Mouse (Mus musculus) heart, embryonic 16.5 days (tissue): ENCODE measurements around the gene Bik. TPM values are rescaled to one million over a fixed set of nuclear protein-coding genes. Genes with fewer than 3 reads are reported as not detected.
A peak's percentile ranks its signal among the peaks of the same experiment; 100 is the strongest.

Source experiments
- ATAC-seq: fragments of 200-750 bp; cut with Nextera tagmentation; replicated peaks from 2 replicates; pipeline ENCODE4 v1.8.0; 2017; ENCODE audit warnings: moderate number of reproducible peaks; ENCODE audit not compliant: insufficient read depth, low FRiP score; ENCODE audit errors: extremely low read depth
- H3K27ac ChIP-seq: fragments of 300-500 bp; sonication (generic); 2 replicates; pipeline ENCODE4 v1.5.1; 2014; ENCODE audit warnings: mild to moderate bottlenecking, low read length, control low read depth, moderate library complexity
- H3K27me3 ChIP-seq: fragments of 300-500 bp; sonication (generic); 2 replicates; pipeline ENCODE4 v1.6.1; 2014; ENCODE audit warnings: low read length, mixed read lengths; ENCODE audit not compliant: control insufficient read depth, insufficient read depth
- H3K36me3 ChIP-seq: fragments of 300-500 bp; sonication (generic); 2 replicates; pipeline ENCODE4 v1.6.1; 2014; ENCODE audit not compliant: control insufficient read depth, insufficient read depth
- H3K4me1 ChIP-seq: fragments of 300-500 bp; sonication (generic); 2 replicates; pipeline ENCODE4 v1.6.1; 2014; ENCODE audit warnings: low read length, mixed read lengths; ENCODE audit not compliant: control insufficient read depth, insufficient read depth
- H3K4me2 ChIP-seq: fragments of 300-500 bp; sonication (generic); 2 replicates; pipeline ENCODE4 v1.6.1; 2014; ENCODE audit warnings: low read depth, mild to moderate bottlenecking, control low read depth, low read length
- H3K4me3 ChIP-seq: fragments of 300-500 bp; sonication (generic); 2 replicates; pipeline ENCODE4 v1.5.1; 2014; ENCODE audit warnings: mild to moderate bottlenecking, control low read depth, low read length
- H3K9ac ChIP-seq: fragments of 300-500 bp; sonication (generic); 2 replicates; pipeline ENCODE4 v1.6.1; 2014; ENCODE audit warnings: low read length, control low read depth
- H3K9me3 ChIP-seq: fragments of 300-500 bp; sonication (generic); replicated peaks from 2 replicates; pipeline ENCODE4 v1.6.1; 2016; ENCODE audit warnings: low read length; ENCODE audit not compliant: control insufficient read depth
- WGBS: fragments of 180-500 bp; shearing (Covaris S2); extraction: QIAGEN DNeasy Blood & Tissue Kit; methylation state at CpG from one replicate; pipeline ENCODE4 v1.1.7; 2014; 5-methylcytosine and 5-hydroxymethylcytosine counted together
- polyA plus RNA-seq: library from polyadenylated mRNA; unstranded; fragments of >200 nt; fragmentation: Nextera tagmentation; extraction: Ambion mirVana; gene quantifications from 2 replicates; pipeline ENCODE4 v1.2.1, GENCODE M21; 2015

Bik gene
- polyA plus RNA-seq, 1 experiment from 2014 or later, result 22.9 TPM

- H3K9ac ChIP-seq, result peak overlapping the region; percentile 61
- no peaks in the 10 kb centered on the region for H3K27me3 ChIP-seq
- peak overlapping the region; percentile 93 for H3K27ac ChIP-seq
- no peaks in the 10 kb centered on the region for H3K9me3 ChIP-seq
- WGBS, result 23% methylated on average over 14 of the region's 14 CpGs
- no peaks in the 10 kb centered on the region for H3K36me3 ChIP-seq
- peak overlapping the region; percentile 93 for H3K4me2 ChIP-seq
- peak overlapping the region; percentile 25 for H3K4me3 ChIP-seq
- peaks cover 62% of the 10 kb centered on the region for H3K4me1 ChIP-seq
- ATAC-seq, result peak; percentile 82
These were observed 2.9 kb upstream of the Bik start for GRCm38 (mm10) chr15:83523638-83524332.

- Histone ChIP-seq H3K9me3 (no peaks in the 10 kb centered on the region), H3K9ac (peak overlapping the region; percentile 61)
- WGBS, result 62% methylated on average over 3 of the region's 3 CpGs
These were observed 2.3 kb upstream of the Bik start for GRCm38 (mm10) chr15:83524333-83524729.

GRCm38 (mm10) chr15:83527092-83527437 lies 403 bp downstream of the Bik start:
- WGBS, result 1% methylated on average over 26 of the region's 26 CpGs

More at GRCm38 (mm10) chr15:83524333-83524729, 2.3 kb upstream of the Bik start:
- Histone ChIP-seq H3K4me1 (peaks cover 65% of the 10 kb centered on the region), H3K4me3 (peak overlapping the region; percentile 25), H3K4me2 (peak overlapping the region; percentile 93), H3K36me3 (no peaks in the 10 kb centered on the region), H3K27ac (peak overlapping the region; percentile 93), H3K27me3 (no peaks in the 10 kb centered on the region)
- ATAC-seq, result no peak

GRCm38 (mm10) chr15:83527747-83528146 lies 1.1 kb downstream of the Bik start:
- H3K27me3 ChIP-seq, result no peaks in the 10 kb centered on the region
- H3K9ac ChIP-seq, result peak overlapping the region; percentile 88
- 47% methylated on average over 2 of the region's 2 CpGs for WGBS

More at GRCm38 (mm10) chr15:83527092-83527437, 403 bp downstream of the Bik start:
- no peak for ATAC-seq
- Histone ChIP-seq H3K27me3 (no peaks in the 10 kb centered on the region), H3K9me3 (no peaks in the 10 kb centered on the region), H3K4me1 (peaks cover 78% of the 10 kb centered on the region), H3K4me2 (peak overlapping the region; percentile 93), H3K4me3 (peak overlapping the region; percentile 85), H3K36me3 (0 out of 2 replicates have a peak, but pooled peaks cover 1% of the 10 kb centered on the region), H3K27ac (peak overlapping the region; percentile 68), H3K9ac (peak overlapping the region; percentile 88)

GRCm38 (mm10) chr15:83528892-83529291 lies 2.2 kb downstream of the Bik start:
- H3K36me3 ChIP-seq, result 0 out of 2 replicates have a peak, but pooled peaks cover 2% of the 10 kb centered on the region
- H3K27ac ChIP-seq, result peak overlapping the region; percentile 73
- no peaks in the 10 kb centered on the region for H3K9me3 ChIP-seq
- H3K9ac ChIP-seq, result no peak overlapping the region
- no peaks in the 10 kb centered on the region for H3K27me3 ChIP-seq
- no peak overlapping the region for H3K4me3 ChIP-seq
- H3K4me1 ChIP-seq, result peaks cover 63% of the 10 kb centered on the region
- 44% methylated on average over 4 of the region's 4 CpGs for WGBS
- peak overlapping the region; percentile 93 for H3K4me2 ChIP-seq
- no peak for ATAC-seq

More at GRCm38 (mm10) chr15:83527747-83528146, 1.1 kb downstream of the Bik start:
- no peaks in the 10 kb centered on the region for H3K9me3 ChIP-seq
- peaks cover 72% of the 10 kb centered on the region for H3K4me1 ChIP-seq
- ATAC-seq, result no peak
- 0 out of 2 replicates have a peak, but pooled peaks cover 2% of the 10 kb centered on the region for H3K36me3 ChIP-seq
- H3K4me3 ChIP-seq, result peak overlapping the region; percentile 85
- H3K27ac ChIP-seq, result no peak overlapping the region
- peak overlapping the region; percentile 93 for H3K4me2 ChIP-seq

GRCm38 (mm10) chr15:83529765-83530164 lies 3.1 kb downstream of the Bik start:
- H3K4me1 ChIP-seq, result peaks cover 61% of the 10 kb centered on the region
- peak overlapping the region; percentile 36; the same call in 1 of the 2 replicates for H3K4me2 ChIP-seq
- no peaks in the 10 kb centered on the region for H3K9me3 ChIP-seq

GRCm38 (mm10) chr15:83530233-83530632 lies 3.6 kb downstream of the Bik start:
- ATAC-seq, result no peak
- Histone ChIP-seq H3K27ac (peak overlapping the region; percentile 73), H3K4me1 (peaks cover 61% of the 10 kb centered on the region), H3K9ac (peak overlapping the region; percentile 51; the same call in 1 of the 2 replicates), H3K36me3 (0 out of 2 replicates have a peak, but pooled peaks cover 2% of the 10 kb centered on the region), H3K27me3 (no peaks in the 10 kb centered on the region), H3K9me3 (no peaks in the 10 kb centered on the region), H3K4me2 (peak overlapping the region; percentile 36; the same call in 1 of the 2 replicates), H3K4me3 (no peak overlapping the region)
- 61% methylated on average over 9 of the region's 9 CpGs for WGBS

More at GRCm38 (mm10) chr15:83529765-83530164, 3.1 kb downstream of the Bik start:
- Histone ChIP-seq H3K36me3 (0 out of 2 replicates have a peak, but pooled peaks cover 2% of the 10 kb centered on the region), H3K4me3 (no peak overlapping the region), H3K27me3 (no peaks in the 10 kb centered on the region), H3K9ac (peak overlapping the region; percentile 5; the same call in 1 of the 2 replicates), H3K27ac (peak overlapping the region; percentile 73)
- ATAC-seq, result no peak
- 60% methylated on average over 5 of the region's 5 CpGs for WGBS

- H3K4me1 ChIP-seq, result peaks cover 61% of the 10 kb centered on the region
- no peaks in the 10 kb centered on the region for H3K27me3 ChIP-seq
- no peak overlapping the region for H3K4me2 ChIP-seq
- H3K9ac ChIP-seq, result peak overlapping the region; percentile 51; the same call in 1 of the 2 replicates
- 0 out of 2 replicates have a peak, but pooled peaks cover 2% of the 10 kb centered on the region for H3K36me3 ChIP-seq
- ATAC-seq, result no peak
- no peak overlapping the region for H3K4me3 ChIP-seq
- 73% methylated on average over 6 of the region's 6 CpGs for WGBS
- no peaks in the 10 kb centered on the region for H3K9me3 ChIP-seq
- H3K27ac ChIP-seq, result peak overlapping the region; percentile 73
These were observed 4.0 kb downstream of the Bik start for GRCm38 (mm10) chr15:83530688-83531087.

GRCm38 (mm10) chr15:83531961-83532469 lies 5.4 kb downstream of the Bik start:
- Histone ChIP-seq H3K27me3 (no peaks in the 10 kb centered on the region), H3K36me3 (0 out of 2 replicates have a peak, but pooled peaks cover 2% of the 10 kb centered on the region), H3K4me3 (no peak overlapping the region), H3K27ac (no peak overlapping the region), H3K4me2 (no peak overlapping the region), H3K4me1 (peaks cover 61% of the 10 kb centered on the region), H3K9ac (no peak overlapping the region), H3K9me3 (no peaks in the 10 kb centered on the region)
- no peak for ATAC-seq
- 85% methylated on average over 5 of the region's 5 CpGs for WGBS
